In the genomic region with DNA sequence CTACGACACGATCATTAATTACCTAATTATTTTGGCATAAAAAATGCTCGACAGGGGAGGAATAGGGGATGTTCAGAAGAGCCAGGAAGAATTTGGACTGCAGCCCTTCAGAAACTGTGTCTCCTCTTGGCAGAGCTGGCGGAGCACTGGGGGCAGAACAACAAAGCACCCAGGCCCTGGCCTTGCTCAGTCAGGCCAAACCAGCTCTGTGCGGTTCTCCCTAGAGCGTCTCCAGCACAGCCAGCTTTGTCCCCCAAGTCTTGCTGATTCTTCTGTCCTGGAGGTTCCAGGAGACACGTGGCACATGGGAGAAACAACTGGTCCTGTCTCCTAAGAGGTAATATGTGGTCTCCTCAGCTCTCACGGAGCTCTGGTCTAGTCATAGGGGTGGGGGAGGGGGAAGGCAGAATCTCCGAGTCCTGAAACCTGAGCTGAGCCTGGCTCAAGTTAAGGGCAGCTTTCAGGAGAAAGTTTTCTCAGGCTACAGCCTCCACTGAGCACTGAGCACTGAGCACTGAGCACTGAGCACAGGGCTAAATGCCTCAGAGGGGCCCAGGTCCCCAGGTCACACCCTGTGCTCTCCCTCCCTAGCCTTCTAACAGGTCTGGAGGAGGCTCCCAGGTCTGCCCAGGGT, we compare ENCODE assay signal across 9 mouse cellular contexts. TPM values are rescaled to one million over a fixed set of nuclear protein-coding genes. Genes with fewer than 3 reads are reported as not detected.
DNase-seq lines count a peak whose midpoint lies in the region; ATAC-seq and TF ChIP-seq lines count a peak whose summit lies in the region.
"Had no signal": no experiment of that assay in that cellular context is flagged by ENCODE, and none has a peak within 500 bp of the region (broad histone marks: within the 10 kb centered on the region; RNA-seq: fewer than 3 reads in every experiment).

No protein-coding gene starts in this region.

- H3K4me3 ChIP-seq in gastrocnemius, adult 2 months = no peak overlapping the region
- no peak overlapping the region for H3K4me3 ChIP-seq in hindbrain, embryonic 16.5 days (ENCODE audit: low read length)

- H3K27ac ChIP-seq in gastrocnemius, adult 2 months = peak overlapping the region; percentile 55
- peak overlapping the region; percentile 57 for H3K27ac ChIP-seq in hindbrain, embryonic 16.5 days (ENCODE audit: low read depth, low read length)
- H3K27ac ChIP-seq: liver, embryonic 14.5 days had no signal

- no peaks in the 10 kb centered on the region for H3K36me3 ChIP-seq in hindbrain, embryonic 16.5 days (ENCODE audit: control insufficient read depth, insufficient read depth, low read length)

- peak; percentile 56 for ATAC-seq in hindbrain, embryonic 16.5 days

- WGBS in hindbrain, embryonic 16.5 days = 28% methylated on average over 9 of the region's 9 CpGs

- H3K9me3 ChIP-seq in hindbrain, embryonic 16.5 days (ENCODE audit: control insufficient read depth, low read length) = no peaks in the 10 kb centered on the region

- peak; percentile 43 for DNase-seq in gastrocnemius, adult 2 months
- DNase-seq in gastrocnemius, postnatal 10 days = no peak
- peak; percentile 69 for DNase-seq in embryo, embryonic 10 days (ENCODE audit: low spot score)
- peak; percentile 54 for DNase-seq in mesoderm, embryonic 11.5 days (ENCODE audit: low read depth, low spot score)
- DNase-seq in cerebellum, postnatal 25 days = no peak
- no peak for DNase-seq in layer of hippocampus, postnatal 36 days
- DNase-seq in left cerebral cortex, postnatal 10 days (ENCODE audit: extremely low spot score in 1 of 2, low spot score in 2 of 2) = no peak

- intact Hi-C loops in gastrocnemius, adult 2 months (cut with DNase I) = no loop called here
- intact Hi-C loops in left cerebral cortex, postnatal 10 days (cut with DNase I) = no loop called here

- no peak for TF ChIP-seq CTCF in gastrocnemius, adult 2 months (IDR thresholded peaks at IDR 0.05)

- H3K4me2 ChIP-seq in hindbrain, embryonic 16.5 days (ENCODE audit: low read length) = no peak overlapping the region

- H3K27me3 ChIP-seq in hindbrain, embryonic 16.5 days (replicated peaks; ENCODE audit: control insufficient read depth, insufficient read depth, low read length) = no peaks in the 10 kb centered on the region

- no peak overlapping the region for H3K9ac ChIP-seq in hindbrain, embryonic 16.5 days (ENCODE audit: low read depth, low read length)
- H3K9ac ChIP-seq: liver, embryonic 14.5 days had no signal

- H3K4me1 ChIP-seq in hindbrain, embryonic 16.5 days (ENCODE audit: control insufficient read depth, insufficient read depth, low read depth, low read length) = peaks cover 60% of the 10 kb centered on the region

RNA-seq across cellular contexts. Expression of gene Nav1, which starts 43.2 kb away (rescaled TPM):
- total RNA-seq in gastrocnemius, adult 2 months (2021) = 10 to 100 TPM in 1 of 2 experiments, 1 to 10 TPM in 1; 9.7 to 11.5 TPM
- 10 to 100 TPM; 17.2 to 29.5 TPM for total RNA-seq in gastrocnemius, postnatal 10 days (2021)
- polyA plus RNA-seq in hindbrain, embryonic 16.5 days (2015; fragmentation: Nextera tagmentation; extraction: Ambion mirVana) = 48.8 and 50.1 TPM in 2 replicates
- 10 to 100 TPM; 64.6 to 75.1 TPM for total RNA-seq in layer of hippocampus, postnatal 36 days (2021)
- 100 to 1,000 TPM; 227 to 238 TPM for total RNA-seq in left cerebral cortex, postnatal 10 days (2021)

Comparison
In these comparisons a context has a peak if more than half of its experiments do, and no peak if none do; other contexts are left out.
1. DNase-seq: peak in gastrocnemius, adult 2 months (single experiment), embryo, embryonic 10 days (single experiment) and mesoderm, embryonic 11.5 days (single experiment); none in gastrocnemius, postnatal 10 days (single experiment), cerebellum, postnatal 25 days (0 of 2), layer of hippocampus, postnatal 36 days (0 of 2) and left cerebral cortex, postnatal 10 days (0 of 2).